Mouse (Mus musculus): ENCODE measurements around the gene Spred3. TPM values are rescaled to one million over a fixed set of nuclear protein-coding genes. Genes with fewer than 3 reads are reported as not detected.
"Not testable (repeated sequence)": the region's sequence is repeated elsewhere in the genome, so short reads cannot be mapped to it uniquely, and the experiment has no call there.

The Spred3 gene
- polyA plus RNA-seq (2015; fragmentation: Nextera tagmentation; extraction: Ambion mirVana): 10.5 and 11.7 TPM in 2 replicates

DNA sequence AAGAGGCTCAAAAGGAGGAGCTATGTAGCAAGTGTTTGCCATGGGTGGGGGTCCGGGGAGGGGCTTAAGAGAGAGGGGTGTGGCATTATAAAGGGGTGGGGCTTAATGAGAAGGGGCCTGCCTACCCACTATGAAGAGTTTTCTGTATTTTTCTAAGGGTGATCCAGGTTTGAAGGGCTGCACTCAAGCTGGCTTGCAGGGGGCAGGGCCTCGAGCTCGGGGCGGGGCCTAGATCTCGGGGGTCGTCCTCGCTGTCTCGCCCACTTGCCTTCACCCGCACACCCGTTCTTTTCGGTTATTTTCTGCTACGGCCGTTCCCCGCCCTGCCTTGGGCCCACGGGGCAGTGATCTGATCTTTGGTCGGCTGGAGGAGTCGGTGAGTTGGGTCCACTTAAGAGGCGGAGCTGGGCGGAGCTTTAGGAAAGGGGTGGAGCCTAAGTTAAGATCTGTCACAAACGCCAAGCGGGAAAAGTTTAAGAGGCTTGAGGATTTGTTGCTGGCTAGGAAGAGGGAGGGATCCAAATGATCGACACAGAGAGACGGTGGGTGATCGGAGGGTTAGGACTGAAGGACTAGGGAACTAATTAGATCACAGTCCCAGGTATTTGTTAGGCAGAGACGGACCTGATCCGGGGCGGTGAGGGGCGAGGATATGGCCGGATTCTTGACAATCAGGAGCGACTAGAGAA lies at the start of gene Spred3, which contains the start of gene Ggn:
TSS of gene Spred3 (minus strand) at position 346 of the 689 bp plus-strand sequence.
TSS of gene Ggn (plus strand) at position 145 of the 689 bp plus-strand sequence.
- peak; percentile 76 for ATAC-seq (ENCODE audit: low FRiP score)
- H3K9ac ChIP-seq (replicated peaks): peak within 1 kb of the TSS; percentile 72
- H3K27ac ChIP-seq (replicated peaks): peak within 1 kb of the TSS; percentile 92
- under 1% methylated on average over 30 of the region's 30 CpGs for WGBS
- H3K36me3 ChIP-seq: peaks cover 30% of the 10 kb centered on the region
- peak within 1 kb of the TSS; percentile 78 for H3K4me2 ChIP-seq
- peak within 1 kb of the TSS; percentile 78 for H3K4me3 ChIP-seq (replicated peaks)
- H3K27me3 ChIP-seq (replicated peaks): peaks cover 43% of the 10 kb centered on the region
- H3K4me1 ChIP-seq: peaks cover 44% of the 10 kb centered on the region
- no peaks in the 10 kb centered on the region for H3K9me3 ChIP-seq (replicated peaks)

DNA sequence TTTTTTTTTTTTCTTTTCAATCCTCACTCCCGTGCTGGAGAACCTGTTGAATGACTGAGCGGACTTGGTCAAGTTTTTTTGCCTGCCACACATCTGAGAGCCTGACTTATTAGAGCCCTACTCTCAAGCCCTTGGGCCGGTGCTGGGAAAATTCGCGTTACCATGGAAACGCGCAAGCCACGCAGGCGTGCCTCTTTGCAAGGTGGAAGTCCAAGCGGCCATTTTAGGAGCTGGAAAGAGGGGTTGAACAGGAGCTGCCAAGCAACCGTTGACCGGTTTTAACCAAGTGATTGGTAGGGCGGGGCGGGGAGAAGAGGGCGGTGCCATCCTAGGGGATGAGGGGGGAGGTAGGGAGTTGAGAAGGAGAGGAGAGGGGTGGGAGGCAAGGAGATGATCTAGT lies 44.6 kb upstream of the Spred3 start:
- peaks cover 8% of the 10 kb centered on the region; the same call in 1 of the 2 replicates for H3K27me3 ChIP-seq (replicated peaks)
- ATAC-seq (ENCODE audit: low FRiP score): no peak
- no peak overlapping the region for H3K4me3 ChIP-seq (replicated peaks)
- H3K9ac ChIP-seq (replicated peaks): no peak overlapping the region
- no peaks in the 10 kb centered on the region for H3K9me3 ChIP-seq (replicated peaks)
- no peaks in the 10 kb centered on the region for H3K36me3 ChIP-seq
- no peak overlapping the region for H3K27ac ChIP-seq (replicated peaks)
- H3K4me1 ChIP-seq: peaks cover 19% of the 10 kb centered on the region
- 44% methylated on average over 15 of the region's 15 CpGs for WGBS
- H3K4me2 ChIP-seq: no peak overlapping the region

DNA sequence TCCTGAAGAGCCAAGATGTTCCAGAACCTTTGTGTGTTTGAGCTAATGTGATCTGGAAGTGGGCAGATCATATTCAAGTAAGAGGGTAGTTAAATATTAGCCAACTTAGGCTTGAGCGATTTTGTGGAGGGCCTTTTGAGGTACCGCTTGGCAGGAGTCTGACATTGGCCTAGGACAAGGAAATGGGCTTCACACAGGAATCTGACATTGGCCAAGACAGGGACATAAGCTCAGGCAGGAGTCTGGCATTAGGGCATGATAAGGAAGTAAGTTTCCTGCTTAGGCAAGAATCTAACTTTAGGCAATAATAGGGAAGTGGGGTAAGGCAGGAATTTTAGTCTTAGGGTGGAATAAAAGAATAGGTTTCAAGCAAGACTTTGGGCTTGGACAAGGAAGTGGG lies 44.0 kb upstream of the Spred3 start:
- Histone ChIP-seq H3K4me3 (replicated peaks) (no peak overlapping the region), H3K4me1 (peaks cover 19% of the 10 kb centered on the region), H3K9ac (replicated peaks) (no peak overlapping the region), H3K9me3 (replicated peaks) (no peaks in the 10 kb centered on the region), H3K27ac (replicated peaks) (no peak overlapping the region), H3K36me3 (no peaks in the 10 kb centered on the region), H3K4me2 (peak overlapping the region; percentile 54), H3K27me3 (replicated peaks) (peaks cover 8% of the 10 kb centered on the region; the same call in 1 of the 2 replicates)
- 43% methylated on average over 2 of the region's 2 CpGs for WGBS
- peak; percentile 16; the same call in 1 of the 2 replicates for ATAC-seq (ENCODE audit: low FRiP score)

DNA sequence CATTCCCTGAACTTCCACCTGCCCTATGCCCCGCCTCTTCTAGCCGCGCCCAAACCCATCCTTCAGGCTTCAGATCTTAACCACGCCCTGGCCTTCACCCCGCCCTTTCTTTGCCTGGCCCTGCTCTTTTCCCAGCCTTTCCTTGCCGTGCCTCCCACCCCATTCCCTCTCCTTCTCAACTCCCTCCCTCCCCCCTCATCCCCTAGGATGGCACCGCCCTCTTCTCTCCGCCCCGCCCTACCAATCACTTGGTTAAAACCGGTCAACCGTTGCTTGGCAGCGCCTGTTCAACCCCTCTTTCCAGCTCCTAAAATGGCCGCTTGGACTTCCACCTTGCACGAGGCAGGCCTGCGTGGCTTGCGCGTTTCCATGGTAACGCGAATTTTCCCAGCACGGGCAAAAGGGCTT lies 43.5 kb upstream of the Spred3 start, which contains the start of gene Catsperg1:
TSS of gene Catsperg1 (minus strand) at position 361 of the 408 bp plus-strand sequence.
- H3K4me2 ChIP-seq: peak within 1 kb of the TSS; percentile 54
- no peaks in the 10 kb centered on the region for H3K9me3 ChIP-seq (replicated peaks)
- H3K9ac ChIP-seq (replicated peaks): no peak within 1 kb of the TSS
- peaks cover 19% of the 10 kb centered on the region for H3K4me1 ChIP-seq
- H3K27me3 ChIP-seq (replicated peaks): peaks cover 8% of the 10 kb centered on the region; the same call in 1 of the 2 replicates
- ATAC-seq (ENCODE audit: low FRiP score): peak; percentile 81
- 2% methylated on average over 20 of the region's 20 CpGs for WGBS
- H3K36me3 ChIP-seq: no peaks in the 10 kb centered on the region
- H3K4me3 ChIP-seq (replicated peaks): peak within 1 kb of the TSS; percentile 29
- H3K27ac ChIP-seq (replicated peaks): no peak within 1 kb of the TSS

DNA sequence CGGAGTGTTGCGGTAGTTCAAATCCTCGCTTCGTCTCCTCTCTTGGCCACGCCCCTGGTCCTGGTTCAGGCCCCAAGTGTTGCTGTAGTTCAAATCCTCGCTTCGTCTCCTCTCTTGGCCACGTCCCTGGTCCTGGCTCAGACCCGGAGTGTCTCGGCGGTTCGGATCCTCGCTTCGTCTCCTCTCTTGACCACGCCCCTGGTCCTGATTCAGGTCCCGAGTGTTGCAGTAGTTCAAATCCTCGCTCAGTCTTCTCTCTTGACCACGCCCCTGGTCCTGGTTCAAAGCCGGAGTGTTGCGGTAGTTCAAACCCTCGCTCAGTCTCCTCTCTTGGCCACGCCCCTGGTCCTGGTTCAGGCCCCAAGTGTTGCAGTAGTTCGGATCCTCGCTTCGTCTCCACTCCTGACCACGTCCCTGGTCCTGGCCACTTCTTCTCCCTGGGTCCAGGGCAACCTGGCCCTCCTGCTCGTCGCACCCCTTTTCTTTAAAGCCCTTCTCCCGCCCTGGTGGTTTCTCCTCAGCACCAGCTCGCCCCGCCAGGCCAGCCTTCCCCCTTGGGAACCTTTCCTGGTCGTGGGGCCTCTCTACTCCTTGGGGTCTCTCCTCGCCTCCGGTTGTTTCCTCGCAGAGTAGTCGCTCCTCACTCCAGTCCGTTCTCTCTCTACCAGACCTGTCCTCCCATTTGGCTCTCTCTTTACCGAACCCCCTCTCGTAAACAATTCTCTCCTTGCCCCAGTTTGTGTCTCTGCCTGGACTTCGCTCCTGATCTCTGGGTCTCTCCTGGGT lies 42.8 kb upstream of the Spred3 start:
- peak overlapping the region; percentile 54 for H3K4me2 ChIP-seq
- 15% methylated on average over 40 of the region's 40 CpGs for WGBS
- not testable (repeated sequence) for H3K27ac ChIP-seq (replicated peaks); H3K9me3 ChIP-seq (replicated peaks); H3K9ac ChIP-seq (replicated peaks); H3K27me3 ChIP-seq (replicated peaks); H3K36me3 ChIP-seq
- H3K4me3 ChIP-seq (replicated peaks): peak overlapping the region; percentile 29
- peak; percentile 18; the same call in 1 of the 2 replicates for ATAC-seq (ENCODE audit: low FRiP score)
- H3K4me1 ChIP-seq: peaks cover 19% of the 10 kb centered on the region

DNA sequence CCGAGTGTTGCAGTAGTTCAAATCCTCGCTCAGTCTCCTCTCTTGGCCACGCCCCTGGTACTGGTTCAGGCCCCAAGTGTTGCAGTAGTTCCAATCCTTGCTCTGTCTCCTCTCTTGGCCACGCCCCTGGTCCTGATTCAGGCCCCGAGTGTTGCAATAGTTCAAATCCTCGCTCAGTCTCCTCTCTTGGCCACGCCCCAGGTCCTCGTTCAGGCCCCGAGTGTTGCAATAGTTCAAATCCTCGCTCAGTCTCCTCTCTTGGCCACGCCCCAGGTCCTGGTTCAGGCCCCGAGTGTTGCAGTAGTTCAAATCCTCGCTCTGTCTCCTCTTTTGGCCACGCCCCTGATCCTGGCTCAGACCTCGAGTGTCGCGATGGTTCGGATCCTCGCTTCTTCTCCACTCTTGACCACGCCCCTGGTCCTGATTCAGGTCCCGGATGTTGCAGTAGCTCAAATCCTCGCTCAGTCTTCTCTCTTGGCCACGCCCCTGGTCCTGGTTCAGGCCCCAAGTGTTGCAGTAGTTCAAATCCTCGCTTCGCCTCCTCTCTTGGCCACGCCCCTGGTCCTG lies 42.1 kb upstream of the Spred3 start:
- no peaks in the 10 kb centered on the region for H3K9me3 ChIP-seq (replicated peaks)
- H3K36me3 ChIP-seq: no peaks in the 10 kb centered on the region
- peak overlapping the region; percentile 34 for H3K4me3 ChIP-seq (replicated peaks)
- H3K27ac ChIP-seq (replicated peaks): no peak overlapping the region
- WGBS: 14% methylated on average over 26 of the region's 26 CpGs
- peaks cover 19% of the 10 kb centered on the region for H3K4me1 ChIP-seq
- H3K9ac ChIP-seq (replicated peaks): no peak overlapping the region
- H3K27me3 ChIP-seq (replicated peaks): peaks cover 8% of the 10 kb centered on the region; the same call in 1 of the 2 replicates
- H3K4me2 ChIP-seq: peak overlapping the region; percentile 54
- no peak for ATAC-seq (ENCODE audit: low FRiP score)

DNA sequence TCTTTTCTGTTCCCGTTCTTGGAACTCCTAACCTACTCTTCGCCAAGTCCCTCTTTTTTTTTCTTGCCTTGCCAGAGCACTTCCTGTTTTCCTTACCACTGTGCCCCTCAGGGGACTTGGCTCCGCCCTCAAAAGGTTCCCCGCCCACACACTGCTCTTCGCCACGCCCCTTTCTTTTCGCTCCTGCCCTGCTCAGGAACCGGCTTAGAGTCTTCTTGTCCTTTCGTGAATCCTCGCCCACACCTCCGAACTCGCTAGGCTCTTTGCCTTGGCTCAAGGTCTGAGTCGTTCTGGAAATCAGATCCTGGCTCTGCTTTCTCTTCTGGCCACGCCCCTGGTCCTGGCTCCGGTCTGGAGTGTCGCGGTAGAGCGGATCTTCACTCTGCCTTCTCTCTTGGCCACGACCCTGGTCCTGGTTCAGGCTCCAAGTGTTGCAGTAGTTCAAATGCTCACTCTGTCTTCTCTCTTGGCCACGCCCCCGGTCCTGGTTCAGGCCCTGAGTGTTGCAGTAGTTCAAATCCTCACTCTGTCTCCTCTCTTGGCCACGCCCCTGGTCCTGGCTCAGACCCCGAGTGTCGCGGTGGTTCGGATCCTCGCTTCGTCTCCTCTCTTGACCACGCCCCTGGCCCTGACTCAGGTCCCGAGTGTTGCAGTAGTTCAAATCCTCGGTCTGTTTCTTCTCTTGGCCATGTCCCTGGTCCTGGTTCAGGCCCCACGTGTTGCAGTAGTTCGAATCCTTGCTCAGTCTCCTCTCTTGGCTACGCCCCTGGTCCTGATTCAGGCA lies 41.4 kb upstream of the Spred3 start:
- peak; percentile 54 for ATAC-seq (ENCODE audit: low FRiP score)
- no peak overlapping the region for H3K27ac ChIP-seq (replicated peaks)
- H3K4me1 ChIP-seq: peaks cover 19% of the 10 kb centered on the region
- no peaks in the 10 kb centered on the region for H3K36me3 ChIP-seq
- H3K9ac ChIP-seq (replicated peaks): no peak overlapping the region
- H3K4me2 ChIP-seq: peak overlapping the region; percentile 54
- H3K27me3 ChIP-seq (replicated peaks): peaks cover 8% of the 10 kb centered on the region; the same call in 1 of the 2 replicates
- no peaks in the 10 kb centered on the region for H3K9me3 ChIP-seq (replicated peaks)
- peak overlapping the region; percentile 34 for H3K4me3 ChIP-seq (replicated peaks)
- 4% methylated on average over 34 of the region's 34 CpGs for WGBS

DNA sequence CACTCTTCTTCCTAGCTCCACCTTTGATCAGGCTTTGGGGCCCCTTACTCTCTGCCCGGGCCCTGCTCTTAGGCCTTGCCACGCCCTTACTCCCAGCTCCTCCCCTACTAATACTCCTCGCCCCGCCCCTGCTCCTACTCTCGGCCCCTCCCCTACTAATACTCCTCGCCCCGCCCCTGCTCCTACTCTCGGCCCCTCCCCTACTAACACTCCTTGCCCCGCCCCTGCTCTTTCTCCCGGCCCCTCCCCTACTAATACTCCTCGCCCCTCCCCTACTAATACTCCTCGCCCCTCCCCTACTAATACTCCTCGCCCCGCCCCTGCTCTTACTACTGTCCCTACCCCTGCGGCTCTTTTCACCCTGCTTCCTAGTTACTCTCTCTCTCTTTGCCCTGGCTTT lies 40.8 kb upstream of the Spred3 start:
- H3K27me3 ChIP-seq (replicated peaks); H3K9me3 ChIP-seq (replicated peaks); ATAC-seq (ENCODE audit: low FRiP score); H3K27ac ChIP-seq (replicated peaks); H3K9ac ChIP-seq (replicated peaks); H3K36me3 ChIP-seq: not testable (repeated sequence)
- peaks cover 19% of the 10 kb centered on the region for H3K4me1 ChIP-seq
- H3K4me2 ChIP-seq: peak overlapping the region; percentile 54
- H3K4me3 ChIP-seq (replicated peaks): peak overlapping the region; percentile 34
- WGBS: 28% methylated on average over 12 of the region's 15 CpGs

DNA sequence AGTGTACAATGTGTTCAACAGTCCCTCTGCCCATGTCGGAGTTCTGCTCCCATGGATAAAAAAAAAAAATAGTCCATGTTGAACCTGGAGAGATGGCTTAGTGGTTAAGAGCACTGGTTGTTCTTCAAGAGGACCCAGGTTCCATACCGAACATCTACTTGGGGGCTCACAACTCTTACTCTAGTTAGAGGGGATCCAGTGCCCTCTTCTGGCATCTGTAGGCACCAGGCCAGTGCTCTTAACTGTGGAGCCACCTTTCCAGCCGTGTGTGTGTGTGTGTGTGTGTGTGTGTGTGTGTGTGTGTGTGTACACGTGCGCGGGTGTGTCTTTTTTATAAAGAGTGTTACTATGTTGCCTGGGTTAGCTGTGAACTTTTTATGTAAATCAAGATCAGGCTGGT lies 32.4 kb upstream of the Spred3 start:
- Histone ChIP-seq H3K9ac (replicated peaks) (no peak overlapping the region), H3K9me3 (replicated peaks) (no peaks in the 10 kb centered on the region), H3K36me3 (no peaks in the 10 kb centered on the region), H3K4me1 (no peaks in the 10 kb centered on the region), H3K4me3 (replicated peaks) (no peak overlapping the region), H3K27me3 (replicated peaks) (no peaks in the 10 kb centered on the region), H3K4me2 (no peak overlapping the region), H3K27ac (replicated peaks) (no peak overlapping the region)
- no peak for ATAC-seq (ENCODE audit: low FRiP score)
- 85% methylated on average over 6 of the region's 6 CpGs for WGBS

DNA sequence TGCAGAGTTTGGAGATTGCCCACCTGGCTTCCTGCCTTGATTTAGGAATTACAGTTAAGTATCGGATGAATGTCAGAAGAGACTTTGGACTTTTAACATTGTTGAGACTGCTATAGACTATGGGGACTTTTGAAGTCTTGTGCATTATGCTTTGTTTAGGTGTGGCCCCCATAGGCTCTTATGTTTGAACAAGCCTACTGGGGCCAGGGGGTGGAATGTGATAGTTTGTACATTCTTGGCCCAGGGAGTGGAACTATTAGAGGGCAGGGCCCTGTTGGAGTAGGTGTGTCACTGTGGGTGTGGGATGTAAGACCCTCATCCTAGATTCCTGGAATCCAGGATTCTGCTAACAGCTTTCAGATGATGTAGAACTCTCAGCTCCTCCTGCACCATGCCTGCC lies 24.0 kb upstream of the Spred3 start:
- not testable (repeated sequence) for H3K27ac ChIP-seq (replicated peaks); H3K9ac ChIP-seq (replicated peaks); H3K4me2 ChIP-seq; H3K4me1 ChIP-seq; H3K36me3 ChIP-seq; H3K9me3 ChIP-seq (replicated peaks); ATAC-seq (ENCODE audit: low FRiP score); H3K4me3 ChIP-seq (replicated peaks); H3K27me3 ChIP-seq (replicated peaks)
- WGBS: 92% methylated on average over 1 of the region's 1 CpGs

DNA sequence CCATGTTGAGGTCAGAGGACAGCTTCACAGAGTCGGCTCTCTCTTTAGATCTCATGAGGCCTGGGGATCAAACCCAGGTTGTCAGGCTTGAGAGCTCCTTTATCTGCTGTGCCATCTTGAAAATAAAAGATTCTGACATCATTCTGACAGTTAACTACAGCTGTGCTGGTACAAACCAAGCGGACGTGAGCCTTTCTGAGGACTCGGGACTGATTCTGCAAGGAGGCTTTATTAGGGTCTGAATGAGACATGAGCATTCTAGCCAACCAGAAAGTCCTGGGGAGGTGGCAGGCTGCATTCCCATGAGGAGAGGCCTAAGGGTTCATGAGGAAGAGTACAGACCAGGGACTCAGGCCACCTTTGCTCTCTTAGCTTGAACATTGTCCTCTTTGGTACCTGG lies 11.1 kb upstream of the Spred3 start:
- peak overlapping the region; percentile 81 for H3K27ac ChIP-seq (replicated peaks)
- not testable (repeated sequence) for H3K4me3 ChIP-seq (replicated peaks); H3K9me3 ChIP-seq (replicated peaks); H3K36me3 ChIP-seq; H3K27me3 ChIP-seq (replicated peaks); H3K9ac ChIP-seq (replicated peaks); ATAC-seq (ENCODE audit: low FRiP score)
- peaks cover 18% of the 10 kb centered on the region for H3K4me1 ChIP-seq
- 90% methylated on average over 4 of the region's 4 CpGs for WGBS
- peak overlapping the region; percentile 61 for H3K4me2 ChIP-seq
